Mouse (Mus musculus): ENCODE data around the gene Patj.
"Not testable (repeated sequence)": the region's sequence is repeated elsewhere in the genome, so short reads cannot be mapped to it uniquely, and the experiment has no call there.

Patj gene

GRCm38 (mm10) chr4:98717735-98718546 lies 322.4 kb downstream of the Patj start:
- no peak for DNase-seq (ENCODE audit: extremely low spot score, low read depth, low spot score)

DNA sequence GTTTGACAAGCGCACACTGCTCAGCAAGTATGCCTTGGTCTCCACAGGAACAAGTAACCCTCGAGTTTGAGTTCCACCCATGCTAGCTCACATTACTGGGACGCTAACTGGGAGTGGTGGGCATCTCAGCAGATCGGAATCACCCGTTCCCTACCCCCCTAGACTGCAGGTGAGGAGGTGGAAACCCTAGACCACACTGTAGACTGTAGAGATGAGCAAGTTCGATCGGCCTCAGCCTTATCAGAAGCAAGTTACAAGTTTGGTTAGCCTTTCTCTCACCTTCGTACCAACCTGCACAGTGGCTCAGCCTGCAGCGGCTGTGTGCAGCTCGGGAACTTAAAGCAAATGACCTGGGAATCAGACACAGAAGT lies 322.9 kb downstream of the Patj start:
- no peak for DNase-seq (ENCODE audit: extremely low spot score, low read depth, low spot score)

DNA sequence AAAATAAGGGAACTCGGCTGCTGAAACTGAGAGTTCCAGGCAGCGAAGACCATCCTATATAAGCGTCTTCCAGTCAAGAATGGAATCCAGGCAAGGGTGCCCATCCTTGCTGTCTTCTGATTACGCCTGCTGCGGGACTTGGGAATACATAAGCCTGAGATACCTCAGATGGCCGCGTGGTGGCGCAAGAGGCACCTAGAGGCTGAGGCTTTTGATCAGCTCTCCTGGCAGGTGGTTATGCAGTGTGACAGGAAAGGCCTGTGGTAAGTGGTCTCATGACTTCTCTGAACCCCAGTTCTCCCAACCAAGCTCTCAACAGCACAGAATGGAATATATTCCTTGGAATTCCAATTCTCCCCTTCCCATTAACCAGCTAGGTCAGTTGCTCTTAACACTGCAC lies 326.9 kb downstream of the Patj start:
- DNase-seq (ENCODE audit: extremely low spot score, low read depth, low spot score), result no peak

DNA sequence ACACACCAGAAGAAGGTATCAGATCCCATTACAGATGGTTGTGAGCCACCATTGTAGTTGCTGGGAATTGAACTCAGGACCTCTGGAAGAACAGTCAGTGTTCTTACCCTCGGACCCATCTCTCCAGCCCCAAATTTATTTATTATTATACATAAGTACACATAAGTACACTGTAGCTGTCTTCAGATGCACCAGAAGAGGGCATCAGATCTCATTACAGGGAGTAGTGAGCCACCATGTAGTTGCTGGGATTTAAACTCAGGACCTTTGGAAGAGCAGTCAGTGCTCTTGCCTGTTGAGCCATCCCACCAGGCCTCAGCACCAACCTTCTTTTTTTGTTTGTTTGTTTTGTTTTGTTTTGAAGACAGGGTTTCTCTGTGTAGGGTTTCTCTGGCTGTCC lies 329.1 kb downstream of the Patj start:
- not testable (repeated sequence) for DNase-seq (ENCODE audit: extremely low spot score, low read depth, low spot score)

GRCm38 (mm10) chr4:98725439-98725838 lies 329.9 kb downstream of the Patj start:
- no peak for DNase-seq (ENCODE audit: extremely low spot score, low read depth, low spot score)

GRCm38 (mm10) chr4:98726590-98727237 lies 331.1 kb downstream of the Patj start, which contains the start of gene L1td1:
Gene L1td1, plus strand, starts transcription at chr4:98726734.
- no peak for DNase-seq (ENCODE audit: extremely low spot score, low read depth, low spot score)

GRCm38 (mm10) chr4:98727295-98727958 lies 331.8 kb downstream of the Patj start:
- no peak for DNase-seq (ENCODE audit: extremely low spot score, low read depth, low spot score)

DNA sequence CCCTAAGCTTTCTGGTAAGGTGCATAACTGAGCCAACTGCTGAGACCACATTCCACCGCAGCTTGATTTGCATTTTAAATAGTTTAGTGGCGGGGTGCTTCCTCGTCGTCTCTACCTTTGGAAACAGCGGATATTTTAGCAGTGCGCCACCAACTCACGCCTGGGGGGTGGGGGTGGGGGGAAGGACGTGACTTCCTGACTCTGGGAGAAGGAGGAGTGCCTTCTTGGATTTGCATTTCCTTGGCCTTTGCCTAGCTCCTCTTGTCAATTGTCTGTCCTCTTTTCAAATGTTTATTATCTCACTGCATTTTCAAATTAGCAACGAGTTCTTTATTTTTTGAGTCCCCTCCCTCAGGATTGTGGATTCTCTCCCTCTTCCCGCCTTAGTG lies 332.4 kb downstream of the Patj start:
- no peak for DNase-seq (ENCODE audit: extremely low spot score, low read depth, low spot score)

DNA sequence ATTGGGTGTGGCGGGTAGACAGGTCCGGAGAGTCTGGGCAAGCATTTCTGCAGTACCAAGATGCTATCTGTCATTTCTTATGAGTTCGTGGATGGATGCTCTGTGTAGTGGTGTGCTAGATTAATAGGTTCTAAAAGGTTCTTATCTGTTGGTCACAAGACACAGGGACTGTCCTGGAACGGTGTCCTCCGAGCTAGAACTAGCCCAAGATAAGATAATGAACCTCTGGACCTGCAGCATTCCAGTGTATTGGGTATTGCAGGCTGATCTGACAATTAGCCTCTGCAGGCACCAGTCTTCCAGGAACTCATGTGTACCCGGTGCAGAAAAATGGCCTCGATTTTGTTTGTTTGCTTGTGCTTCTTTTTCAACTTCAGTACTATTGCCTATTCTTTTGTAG lies 333.1 kb downstream of the Patj start:
- DNase-seq (ENCODE audit: extremely low spot score, low read depth, low spot score), result no peak

- no peak for DNase-seq (ENCODE audit: extremely low spot score, low read depth, low spot score)
These were observed 338.1 kb downstream of the Patj start for GRCm38 (mm10) chr4:98733660-98734059.

GRCm38 (mm10) chr4:98739753-98740152 lies 344.2 kb downstream of the Patj start:
- DNase-seq (ENCODE audit: extremely low spot score, low read depth, low spot score), result no peak

- DNase-seq (ENCODE audit: extremely low spot score, low read depth, low spot score), result no peak
These were observed 347.8 kb downstream of the Patj start for GRCm38 (mm10) chr4:98743209-98743905.

DNA sequence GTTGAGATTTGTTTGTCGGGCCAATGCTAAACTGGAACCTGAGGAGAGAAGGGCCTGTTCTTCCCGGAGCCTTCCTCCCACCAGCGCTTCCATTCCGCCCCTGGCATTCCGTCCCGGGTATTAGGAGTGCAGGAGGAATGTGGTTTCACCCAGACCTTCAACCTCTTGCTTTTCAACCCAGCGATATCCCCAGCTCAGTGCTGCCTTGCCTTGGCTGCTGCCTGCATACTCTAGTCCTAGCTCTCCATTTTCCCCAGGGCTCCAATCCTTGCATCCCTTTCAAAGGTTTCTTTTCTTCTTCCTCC lies 348.3 kb downstream of the Patj start:
- no peak for DNase-seq (ENCODE audit: extremely low spot score, low read depth, low spot score)

DNA sequence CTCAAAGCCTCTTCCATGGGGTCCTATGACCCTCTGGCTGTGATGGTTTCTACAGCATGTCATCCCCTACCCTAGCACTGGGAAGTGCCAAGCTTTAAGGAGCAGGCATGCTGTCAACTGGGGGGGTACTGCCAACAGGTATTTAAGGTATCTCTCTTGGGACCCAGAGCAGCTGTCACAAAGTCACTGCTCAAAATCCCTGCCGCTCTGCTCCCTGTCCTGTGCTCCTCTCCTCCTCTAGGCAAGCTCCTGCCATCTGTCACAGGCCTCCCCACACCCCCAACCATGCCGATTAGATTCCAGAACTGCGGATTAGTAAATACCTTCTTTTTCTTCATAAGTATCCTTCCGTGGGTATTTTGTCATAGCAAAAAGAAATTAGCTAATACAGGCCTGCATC lies 358.9 kb downstream of the Patj start:
- DNase-seq (ENCODE audit: extremely low spot score, low read depth, low spot score), result no peak

- no peak for DNase-seq (ENCODE audit: extremely low spot score, low read depth, low spot score)
These were observed 360.6 kb downstream of the Patj start for GRCm38 (mm10) chr4:98756141-98756540.

GRCm38 (mm10) chr4:98758012-98758821 lies 362.6 kb downstream of the Patj start:
- DNase-seq (ENCODE audit: extremely low spot score, low read depth, low spot score), result no peak

DNA sequence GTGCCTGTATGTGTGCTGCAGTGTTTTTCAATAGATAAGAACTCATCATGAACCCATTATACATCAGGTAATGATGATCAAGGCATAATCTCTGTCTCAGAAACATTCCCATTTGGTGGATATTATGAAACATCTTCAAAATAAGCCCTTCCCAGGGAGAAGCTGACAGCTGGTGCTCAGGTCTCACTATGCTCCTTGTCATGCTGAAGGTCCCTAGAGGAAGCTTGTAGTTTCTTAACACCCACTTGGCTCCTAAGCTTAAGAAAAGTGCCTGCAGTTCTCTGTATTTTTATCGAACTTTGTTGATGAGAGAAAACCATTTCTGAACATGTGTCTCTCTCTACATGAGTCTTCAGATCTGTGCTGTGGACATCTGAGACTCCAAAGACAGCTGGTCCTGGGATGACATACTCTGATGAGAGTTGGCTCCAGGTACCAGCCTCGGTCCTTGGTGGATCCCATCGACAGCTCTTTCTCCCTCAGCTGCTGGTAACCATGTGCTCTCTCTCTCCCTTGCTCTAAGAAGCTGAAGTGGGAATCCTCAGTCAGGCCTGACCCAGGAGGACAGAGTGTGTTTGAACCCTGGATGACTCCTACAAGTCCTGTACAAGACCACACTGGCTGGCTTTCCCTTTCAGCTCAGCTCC lies 363.4 kb downstream of the Patj start:
- DNase-seq (ENCODE audit: extremely low spot score, low read depth, low spot score), result no peak

- DNase-seq (ENCODE audit: extremely low spot score, low read depth, low spot score), result no peak
These were observed 371.8 kb downstream of the Patj start for GRCm38 (mm10) chr4:98767134-98768133.

Data from hindlimb bud, embryonic 11.5 days (tissue).